Mouse (Mus musculus): Measurements from ENCODE around the gene Actr2. TPM values are rescaled to one million over a fixed set of nuclear protein-coding genes. Genes with fewer than 3 reads are reported as not detected.

Gene Actr2
- polyA plus RNA-seq, 1 experiment from 2014 or later, result 67.3 TPM

DNA sequence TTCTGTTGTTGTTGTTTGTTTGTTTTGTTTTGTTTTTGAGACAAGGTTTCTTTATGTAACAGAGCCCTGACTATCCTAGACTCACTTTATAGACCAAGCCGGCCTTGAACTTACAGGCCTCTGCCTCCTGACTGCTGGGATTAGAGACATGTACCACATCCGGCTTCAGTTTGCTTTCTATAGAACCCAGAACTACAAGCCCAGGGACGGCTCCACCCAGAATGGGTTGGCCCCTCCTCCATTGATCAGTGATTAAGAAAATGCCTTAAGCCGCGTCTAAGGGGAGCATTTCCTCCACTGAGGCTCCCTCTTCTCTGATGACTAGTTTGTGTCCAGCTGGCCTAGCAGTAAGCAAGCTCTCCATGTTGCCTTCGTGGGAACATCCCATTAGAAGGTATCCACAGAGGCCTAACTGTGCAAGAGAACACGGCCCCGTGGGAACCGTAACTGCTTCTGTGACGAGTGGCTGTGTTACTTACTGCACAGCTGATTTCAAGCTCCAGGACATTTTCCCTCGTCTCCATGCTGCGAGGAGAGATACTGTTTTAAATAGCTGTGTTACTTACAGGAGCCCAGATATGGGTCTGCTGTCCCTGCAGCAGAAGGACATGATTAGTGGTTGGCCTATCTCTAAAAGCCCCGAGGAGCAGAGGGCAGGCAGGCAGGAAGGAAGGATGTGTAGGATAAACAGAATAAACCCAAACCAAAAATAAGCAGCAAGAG is 59.7 kb downstream of the Actr2 start:
- Histone ChIP-seq H3K9me3 (ENCODE audit: control insufficient read depth, low read length) (0 out of 2 replicates have a peak, but pooled peaks cover 3% of the 10 kb centered on the region), H3K36me3 (ENCODE audit: control insufficient read depth, insufficient read depth, low read length) (peaks cover 22% of the 10 kb centered on the region), H3K27me3 (replicated peaks; ENCODE audit: control insufficient read depth, insufficient read depth, low read length) (no peaks in the 10 kb centered on the region), H3K4me3 (ENCODE audit: low read depth, low read length) (no peak overlapping the region), H3K27ac (replicated peaks; ENCODE audit: low read depth, low read length) (0 out of 2 replicates have a peak overlapping the region, but pooled peaks have one; percentile 13), H3K4me1 (ENCODE audit: control insufficient read depth, insufficient read depth, low read length) (no peaks in the 10 kb centered on the region), H3K4me2 (ENCODE audit: low read depth, low read length) (no peak overlapping the region), H3K9ac (ENCODE audit: low read depth, low read length) (no peak overlapping the region)
- ATAC-seq (ENCODE audit: low read depth), result peak; percentile 24; the same call in 1 of the 2 replicates
- DNase-seq (ENCODE audit: low spot score), result no peak
- WGBS, result 50% methylated on average over 13 of the region's 13 CpGs

DNA sequence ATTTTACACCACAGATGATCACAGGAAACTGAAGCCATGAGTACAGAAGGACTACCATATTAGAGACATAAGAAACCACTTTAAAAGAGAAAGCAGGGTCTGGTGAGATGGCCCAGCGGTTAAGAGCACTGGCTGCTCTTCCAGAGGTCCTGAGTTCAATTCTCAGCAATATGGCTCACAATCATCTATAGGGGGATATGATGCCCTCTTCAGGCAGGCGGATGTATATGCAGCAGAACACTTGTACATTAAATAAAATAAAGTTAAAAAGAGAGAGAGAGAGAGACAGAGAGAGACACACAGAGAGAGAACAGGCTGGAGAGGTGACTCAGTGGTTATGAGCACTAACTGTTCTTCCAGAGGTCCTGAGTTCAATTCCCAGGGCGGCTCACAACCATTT is 67.1 kb downstream of the Actr2 start:
- H3K4me1 ChIP-seq (ENCODE audit: control insufficient read depth, insufficient read depth, low read length), result peaks cover 16% of the 10 kb centered on the region
- no peaks in the 10 kb centered on the region for H3K27me3 ChIP-seq (replicated peaks; ENCODE audit: control insufficient read depth, insufficient read depth, low read length)
- no peak overlapping the region for H3K27ac ChIP-seq (replicated peaks; ENCODE audit: low read depth, low read length)
- WGBS, result 70% methylated on average over 3 of the region's 3 CpGs
- H3K4me2 ChIP-seq (ENCODE audit: low read depth, low read length), result no peak overlapping the region
- 0 out of 2 replicates have a peak, but pooled peaks cover 3% of the 10 kb centered on the region for H3K9me3 ChIP-seq (ENCODE audit: control insufficient read depth, low read length)
- no peak overlapping the region for H3K9ac ChIP-seq (ENCODE audit: low read depth, low read length)
- no peaks in the 10 kb centered on the region for H3K36me3 ChIP-seq (ENCODE audit: control insufficient read depth, insufficient read depth, low read length)
- no peak for DNase-seq (ENCODE audit: low spot score)
- H3K4me3 ChIP-seq (ENCODE audit: low read depth, low read length), result no peak overlapping the region
- no peak for ATAC-seq (ENCODE audit: low read depth)

DNA sequence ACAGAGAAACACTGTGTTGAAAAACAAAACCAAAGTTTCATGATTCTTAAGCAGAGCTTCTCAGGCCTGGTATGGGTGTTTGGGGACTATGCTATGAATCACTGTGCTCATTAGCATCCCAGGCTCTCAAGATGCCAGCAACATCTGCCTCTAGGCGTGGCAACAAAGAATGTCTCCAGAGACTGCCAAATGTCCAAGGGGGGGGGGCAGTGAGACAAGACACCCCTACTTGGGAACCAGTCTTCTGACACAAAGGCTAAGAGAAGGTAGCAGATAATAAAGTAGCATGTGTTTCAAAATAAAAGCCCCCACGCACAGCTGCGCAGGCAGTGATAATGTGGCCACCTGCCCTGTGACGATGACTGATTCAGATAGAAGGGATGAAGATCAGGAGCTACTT is 69.5 kb downstream of the Actr2 start:
- Histone ChIP-seq H3K4me3 (ENCODE audit: low read depth, low read length) (no peak overlapping the region), H3K9me3 (ENCODE audit: control insufficient read depth, low read length) (no peaks in the 10 kb centered on the region), H3K4me1 (ENCODE audit: control insufficient read depth, insufficient read depth, low read length) (peaks cover 24% of the 10 kb centered on the region), H3K9ac (ENCODE audit: low read depth, low read length) (no peak overlapping the region), H3K27me3 (replicated peaks; ENCODE audit: control insufficient read depth, insufficient read depth, low read length) (no peaks in the 10 kb centered on the region), H3K36me3 (ENCODE audit: control insufficient read depth, insufficient read depth, low read length) (no peaks in the 10 kb centered on the region), H3K4me2 (ENCODE audit: low read depth, low read length) (no peak overlapping the region), H3K27ac (replicated peaks; ENCODE audit: low read depth, low read length) (no peak overlapping the region)
- ATAC-seq (ENCODE audit: low read depth), result no peak
- no peak for DNase-seq (ENCODE audit: low spot score)
- 78% methylated on average over 4 of the region's 4 CpGs for WGBS

DNA sequence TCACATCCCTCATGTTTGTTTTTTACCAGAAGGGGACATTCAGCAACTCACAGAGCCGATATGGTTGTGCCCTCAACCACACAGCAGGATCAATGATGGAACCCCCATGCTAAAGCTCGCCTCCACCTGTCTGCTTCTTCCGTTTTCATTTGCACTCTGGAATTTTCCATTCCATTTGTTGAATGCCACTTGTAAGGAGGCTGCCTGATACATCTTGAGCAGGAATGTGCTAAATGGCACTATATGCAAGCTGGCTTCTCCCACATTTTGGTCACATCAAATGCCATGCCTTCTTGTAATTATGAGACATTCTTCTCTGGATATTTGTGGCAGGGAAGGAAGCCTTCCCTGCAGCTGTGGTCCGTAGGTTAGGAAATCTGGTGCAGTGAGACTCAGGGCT is 70.6 kb downstream of the Actr2 start:
- 43% methylated on average over 4 of the region's 4 CpGs for WGBS
- 0 out of 2 replicates have a peak overlapping the region, but pooled peaks have one; percentile 1 for H3K27ac ChIP-seq (replicated peaks; ENCODE audit: low read depth, low read length)
- ATAC-seq (ENCODE audit: low read depth), result no peak

DNA sequence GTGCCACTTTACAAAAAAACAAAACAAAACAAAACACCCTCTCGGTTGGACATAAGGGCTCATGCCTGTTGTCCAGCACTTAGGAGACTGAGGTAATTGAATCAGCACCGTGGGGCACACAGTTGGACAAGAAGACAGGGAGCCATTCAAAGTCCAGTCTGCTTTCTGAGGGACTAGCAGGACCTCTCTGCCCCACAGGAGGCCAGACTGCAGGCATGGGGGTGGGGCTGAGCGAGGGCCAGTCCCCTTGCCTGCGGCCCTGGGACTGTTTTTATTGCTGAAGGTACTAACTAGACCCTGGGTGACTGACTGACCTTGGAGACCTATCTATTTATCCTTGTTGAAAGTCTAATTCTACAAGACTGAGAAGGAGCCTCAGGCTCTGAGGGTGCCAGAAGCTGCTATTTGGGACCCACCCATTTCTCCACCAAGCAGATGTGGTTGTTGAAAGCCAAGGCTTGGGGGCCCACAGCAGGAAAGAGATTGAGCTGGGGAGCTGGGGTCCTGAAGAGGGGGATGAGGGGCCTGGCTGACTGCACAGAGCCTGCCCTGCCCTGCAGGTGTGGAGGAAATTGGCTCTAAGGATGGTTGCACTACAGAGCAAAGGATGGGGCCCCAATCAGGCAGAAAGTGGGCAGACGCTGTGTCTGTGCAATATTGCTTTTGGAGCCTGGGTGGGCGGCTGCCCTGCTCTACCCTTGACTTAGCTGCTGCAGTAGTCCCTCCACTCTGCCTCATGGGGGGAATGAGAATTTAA is 71.4 kb downstream of the Actr2 start:
- Histone ChIP-seq H3K9ac (ENCODE audit: low read depth, low read length) (no peak overlapping the region), H3K4me3 (ENCODE audit: low read depth, low read length) (no peak overlapping the region), H3K4me1 (ENCODE audit: control insufficient read depth, insufficient read depth, low read length) (peaks cover 24% of the 10 kb centered on the region), H3K27ac (replicated peaks; ENCODE audit: low read depth, low read length) (peak overlapping the region; percentile 1; the same call in 1 of the 2 replicates), H3K9me3 (ENCODE audit: control insufficient read depth, low read length) (no peaks in the 10 kb centered on the region), H3K27me3 (replicated peaks; ENCODE audit: control insufficient read depth, insufficient read depth, low read length) (no peaks in the 10 kb centered on the region), H3K4me2 (ENCODE audit: low read depth, low read length) (no peak overlapping the region), H3K36me3 (ENCODE audit: control insufficient read depth, insufficient read depth, low read length) (no peaks in the 10 kb centered on the region)
- WGBS, result 13% methylated on average over 6 of the region's 6 CpGs
- DNase-seq (ENCODE audit: low spot score), result no peak
- no peak; the same call in 1 of the 2 replicates for ATAC-seq (ENCODE audit: low read depth)

More for the DNA sequence above, 70.6 kb downstream of the Actr2 start:
- no peaks in the 10 kb centered on the region for H3K36me3 ChIP-seq (ENCODE audit: control insufficient read depth, insufficient read depth, low read length)
- peaks cover 24% of the 10 kb centered on the region for H3K4me1 ChIP-seq (ENCODE audit: control insufficient read depth, insufficient read depth, low read length)
- no peak overlapping the region for H3K9ac ChIP-seq (ENCODE audit: low read depth, low read length)
- H3K27me3 ChIP-seq (replicated peaks; ENCODE audit: control insufficient read depth, insufficient read depth, low read length), result no peaks in the 10 kb centered on the region
- no peak for DNase-seq (ENCODE audit: low spot score)
- H3K4me2 ChIP-seq (ENCODE audit: low read depth, low read length), result no peak overlapping the region
- H3K4me3 ChIP-seq (ENCODE audit: low read depth, low read length), result no peak overlapping the region
- no peaks in the 10 kb centered on the region for H3K9me3 ChIP-seq (ENCODE audit: control insufficient read depth, low read length)

DNA sequence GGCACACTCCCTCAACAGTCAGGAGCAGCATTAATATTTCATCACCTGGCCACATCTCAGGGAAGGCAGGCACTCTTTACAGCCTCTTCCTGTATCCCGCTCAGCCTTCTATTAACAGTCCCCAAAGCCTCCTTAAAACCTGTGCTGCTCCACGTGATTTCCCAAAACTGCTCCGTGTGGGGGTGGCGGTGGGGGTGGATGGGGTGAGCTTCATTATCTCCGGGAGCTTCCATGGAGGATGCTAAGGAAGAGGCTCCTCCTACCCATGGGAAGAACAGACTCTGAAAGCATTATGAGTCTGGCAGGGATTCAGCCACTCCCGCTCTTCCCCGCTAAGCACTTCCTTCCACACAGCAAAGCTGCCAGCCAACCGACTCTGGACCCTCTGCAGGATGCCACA is 74.0 kb downstream of the Actr2 start:
- 0 out of 2 replicates have a peak, but pooled peaks have one; percentile 46 for ATAC-seq (ENCODE audit: low read depth)
- peak overlapping the region; percentile 25; the same call in 1 of the 2 replicates for H3K4me2 ChIP-seq (ENCODE audit: low read depth, low read length)
- H3K27ac ChIP-seq (replicated peaks; ENCODE audit: low read depth, low read length), result no peak overlapping the region

DNA sequence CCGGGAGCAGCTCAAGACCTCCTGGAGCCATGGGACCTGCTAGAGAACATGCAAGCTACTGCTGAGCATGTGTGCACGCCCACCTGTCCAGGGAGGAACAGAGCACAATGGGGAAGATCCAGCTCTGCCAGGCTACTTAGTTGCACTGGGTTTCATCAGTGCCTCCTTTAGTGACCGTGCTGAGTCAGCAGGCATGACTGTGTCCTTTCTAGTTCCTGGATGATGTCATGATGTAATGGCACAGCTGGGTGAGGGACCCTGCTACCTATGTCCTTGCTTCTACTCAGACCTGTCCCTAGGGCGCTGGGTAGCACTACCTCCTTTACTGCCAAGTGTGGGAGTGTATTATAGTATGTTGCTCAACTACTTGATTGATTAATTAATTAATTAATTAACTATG is 75.0 kb downstream of the Actr2 start:
- Histone ChIP-seq H3K9me3 (ENCODE audit: control insufficient read depth, low read length) (no peaks in the 10 kb centered on the region), H3K4me3 (ENCODE audit: low read depth, low read length) (no peak overlapping the region), H3K36me3 (ENCODE audit: control insufficient read depth, insufficient read depth, low read length) (no peaks in the 10 kb centered on the region), H3K27me3 (replicated peaks; ENCODE audit: control insufficient read depth, insufficient read depth, low read length) (no peaks in the 10 kb centered on the region), H3K4me1 (ENCODE audit: control insufficient read depth, insufficient read depth, low read length) (peaks cover 24% of the 10 kb centered on the region), H3K9ac (ENCODE audit: low read depth, low read length) (no peak overlapping the region), H3K27ac (replicated peaks; ENCODE audit: low read depth, low read length) (no peak overlapping the region), H3K4me2 (ENCODE audit: low read depth, low read length) (no peak overlapping the region)
- ATAC-seq (ENCODE audit: low read depth) (no peak), DNase-seq (ENCODE audit: low spot score) (no peak)
- WGBS, result 93% methylated on average over 4 of the region's 4 CpGs

More for the DNA sequence above, 74.0 kb downstream of the Actr2 start:
- no peak overlapping the region for H3K9ac ChIP-seq (ENCODE audit: low read depth, low read length)
- H3K9me3 ChIP-seq (ENCODE audit: control insufficient read depth, low read length), result no peaks in the 10 kb centered on the region
- H3K36me3 ChIP-seq (ENCODE audit: control insufficient read depth, insufficient read depth, low read length), result no peaks in the 10 kb centered on the region
- no peaks in the 10 kb centered on the region for H3K27me3 ChIP-seq (replicated peaks; ENCODE audit: control insufficient read depth, insufficient read depth, low read length)
- WGBS, result 24% methylated on average over 8 of the region's 8 CpGs
- DNase-seq (ENCODE audit: low spot score), result peak; percentile 65
- H3K4me3 ChIP-seq (ENCODE audit: low read depth, low read length), result no peak overlapping the region
- H3K4me1 ChIP-seq (ENCODE audit: control insufficient read depth, insufficient read depth, low read length), result peaks cover 24% of the 10 kb centered on the region

DNA sequence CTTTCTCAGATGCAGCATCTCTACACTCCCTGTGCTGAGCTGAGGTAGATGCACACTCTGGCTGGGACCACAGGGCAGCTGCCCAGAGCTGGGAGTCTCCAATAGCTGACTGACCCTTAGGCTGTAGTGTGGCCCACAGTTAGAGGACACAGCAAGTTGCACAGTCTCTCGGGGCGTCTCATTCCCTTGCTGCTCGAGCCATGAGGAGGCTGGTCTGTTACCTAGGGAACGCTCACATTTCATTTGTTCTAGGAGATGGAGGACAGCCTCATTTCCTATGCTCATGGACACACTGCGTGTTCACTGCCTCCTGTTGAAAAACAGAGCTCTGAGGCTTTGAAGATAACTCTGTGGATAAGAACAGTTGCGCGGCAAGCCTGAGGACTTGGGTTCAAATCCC is 76.7 kb downstream of the Actr2 start:
- 79% methylated on average over 7 of the region's 7 CpGs for WGBS
- no peaks in the 10 kb centered on the region for H3K36me3 ChIP-seq (ENCODE audit: control insufficient read depth, insufficient read depth, low read length)
- H3K4me1 ChIP-seq (ENCODE audit: control insufficient read depth, insufficient read depth, low read length), result peaks cover 9% of the 10 kb centered on the region
- H3K4me2 ChIP-seq (ENCODE audit: low read depth, low read length), result no peak overlapping the region
- DNase-seq (ENCODE audit: low spot score) (no peak), ATAC-seq (ENCODE audit: low read depth) (no peak)
- no peak overlapping the region for H3K27ac ChIP-seq (replicated peaks; ENCODE audit: low read depth, low read length)
- no peaks in the 10 kb centered on the region for H3K27me3 ChIP-seq (replicated peaks; ENCODE audit: control insufficient read depth, insufficient read depth, low read length)
- 0 out of 2 replicates have a peak, but pooled peaks cover 4% of the 10 kb centered on the region for H3K9me3 ChIP-seq (ENCODE audit: control insufficient read depth, low read length)
- H3K4me3 ChIP-seq (ENCODE audit: low read depth, low read length), result no peak overlapping the region
- no peak overlapping the region for H3K9ac ChIP-seq (ENCODE audit: low read depth, low read length)
